Comparison of ENCODE assay signal across 15 mouse cellular contexts in genomic region chr14:118980890-118981289, GRCm38 (mm10).
"Had no signal": no experiment of that assay in that cellular context is flagged by ENCODE, and none has a peak within 500 bp of the region (broad histone marks: within the 10 kb centered on the region; RNA-seq: fewer than 3 reads in every experiment).

No protein-coding gene starts in this region.

- H3K9ac ChIP-seq: intestine, embryonic 15.5 days; limb, embryonic 12.5 days; lung, embryonic 14.5 days; neural tube, embryonic 15.5 days had no signal

- H3K4me2 ChIP-seq: intestine, embryonic 15.5 days; limb, embryonic 12.5 days; lung, embryonic 14.5 days; midbrain, embryonic 13.5 days; neural tube, embryonic 15.5 days had no signal

- H3K27me3 ChIP-seq: intestine, embryonic 15.5 days; limb, embryonic 12.5 days; megakaryocyte, embryonic 14.5 days; midbrain, embryonic 13.5 days; neural tube, embryonic 15.5 days had no signal

- H3K4me1 ChIP-seq: intestine, embryonic 15.5 days; limb, embryonic 12.5 days; midbrain, embryonic 13.5 days; neural tube, embryonic 15.5 days had no signal

- H3K9me3 ChIP-seq: intestine, embryonic 15.5 days; limb, embryonic 12.5 days; megakaryocyte, embryonic 14.5 days; midbrain, embryonic 13.5 days; neural tube, embryonic 15.5 days had no signal

- ATAC-seq: intestine, embryonic 15.5 days; midbrain, embryonic 13.5 days had no signal

- H3K4me3 ChIP-seq: intestine, embryonic 15.5 days; layer of hippocampus, adult 2 months; limb, embryonic 12.5 days; megakaryocyte, embryonic 14.5 days; midbrain, embryonic 13.5 days; myocyte; neural tube, embryonic 15.5 days had no signal

- DNase-seq: kidney, adult 18-20 months; kidney, postnatal 10 days; kidney, postnatal 4 days; lung, embryonic 14.5 days; lung, postnatal 10 days; lung, postnatal 4 days; right cerebral cortex, adult 18-20 months; right cerebral cortex, postnatal 25 days had no signal

- H3K27ac ChIP-seq: intestine, embryonic 15.5 days; limb, embryonic 12.5 days; midbrain, embryonic 13.5 days; neural tube, embryonic 15.5 days had no signal
